Mouse (Mus musculus): ENCODE results near the gene Rbm24. TPM values are rescaled to one million over a fixed set of nuclear protein-coding genes. Genes with fewer than 3 reads are reported as not detected.

Rbm24 gene
- 6.0 TPM for polyA plus RNA-seq (2014; fragmentation: Illumina TruSeq; extraction: RNeasy Lipid Tissue Mini Kit (QIAGEN cat#74804); ENCODE audit: low replicate concordance)

DNA sequence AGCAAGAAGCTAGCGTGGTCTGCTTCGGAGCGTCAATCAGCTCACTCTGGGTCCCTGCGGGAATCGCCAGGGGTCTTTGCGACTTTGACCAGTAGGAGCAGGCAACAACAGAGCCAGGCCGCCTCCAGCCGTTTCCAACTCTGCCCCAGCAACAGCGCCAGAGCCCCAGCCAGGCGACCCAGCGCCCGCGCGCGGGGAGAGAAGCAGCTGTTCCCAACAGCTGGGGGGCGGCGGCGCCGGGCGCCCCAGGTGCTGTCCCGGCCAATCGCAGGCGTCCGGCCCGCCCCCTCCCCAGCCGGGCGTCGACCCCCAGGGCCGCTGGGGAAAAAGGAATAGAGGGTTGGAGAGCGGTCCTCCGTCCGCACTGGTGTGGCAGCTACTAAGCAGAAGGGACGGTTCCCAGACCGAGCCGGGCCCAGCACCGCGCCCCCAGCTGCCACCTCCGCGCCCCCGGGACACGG, at the start of gene Rbm24:
Rbm24 (plus strand) TSS at position 294 of the 461 bp plus-strand sequence.

Other genes with a start within 250 kb of the Rbm24 start
- 1.2 TPM for gene Stmnd1, start 144.7 kb upstream of the Rbm24 start, polyA plus RNA-seq (2014; fragmentation: Illumina TruSeq; extraction: RNeasy Lipid Tissue Mini Kit (QIAGEN cat#74804); ENCODE audit: low replicate concordance)
- gene Cap2, start 83.4 kb downstream of the Rbm24 start, polyA plus RNA-seq (2014; fragmentation: Illumina TruSeq; extraction: RNeasy Lipid Tissue Mini Kit (QIAGEN cat#74804); ENCODE audit: low replicate concordance): 13.1 TPM

Measured in small intestine, adult 10 weeks (tissue).